In the genomic region with DNA sequence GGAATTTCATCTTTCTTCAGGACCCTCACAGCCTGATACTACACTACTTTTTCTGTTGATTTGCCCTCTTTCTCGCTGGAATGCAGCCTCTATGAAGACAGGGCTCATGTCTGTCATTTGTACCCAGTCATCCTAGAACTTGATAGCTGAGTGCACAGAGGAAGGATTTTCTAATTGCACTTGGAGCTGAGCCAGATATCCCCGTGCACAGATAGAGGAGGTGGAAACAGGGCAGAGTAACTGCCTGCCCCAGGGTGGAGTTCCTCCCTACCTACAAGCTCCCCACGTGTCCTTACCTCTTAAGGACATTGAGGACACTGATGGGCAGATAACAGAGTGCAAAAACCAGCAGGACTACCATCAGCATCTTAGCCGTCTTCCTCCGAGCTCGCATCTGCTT, we compare ENCODE assay signal across 26 mouse cellular contexts. TPM values are rescaled to one million over a fixed set of nuclear protein-coding genes. Genes with fewer than 3 reads are reported as not detected.
DNase-seq lines count a peak whose midpoint lies in the region; ATAC-seq lines count a peak whose summit lies in the region.
"Had no signal": no experiment of that assay in that cellular context is flagged by ENCODE, and none has a peak within 500 bp of the region (broad histone marks: within the 10 kb centered on the region; RNA-seq: fewer than 3 reads in every experiment).

No protein-coding gene starts in this region.

- H3K27ac ChIP-seq in hindbrain, embryonic 10.5 days, result peak overlapping the region; percentile 23; the same call in 1 of the 2 replicates
- H3K27ac ChIP-seq in hindbrain, embryonic 13.5 days, result no peak overlapping the region
- no peak overlapping the region for H3K27ac ChIP-seq in intestine, embryonic 16.5 days (ENCODE audit: low read length)
- H3K27ac ChIP-seq: embryonic facial prominence, embryonic 15.5 days; gastrocnemius, adult 2 months; hindbrain, embryonic 15.5 days had no signal

- no peak for ATAC-seq in hindbrain, embryonic 13.5 days (ENCODE audit: low FRiP score)
- peak; percentile 58 for ATAC-seq in intestine, embryonic 16.5 days
- ATAC-seq: activated CD4-positive, CD25-positive, alpha-beta regulatory T cell, adult 4 months; CD4-positive, CD25-positive, alpha-beta regulatory T cell, adult 4 months; forebrain, embryonic 14.5 days had no signal

- H3K4me3 ChIP-seq in hindbrain, embryonic 10.5 days, result no peak overlapping the region
- no peak overlapping the region for H3K4me3 ChIP-seq in hindbrain, embryonic 13.5 days
- H3K4me3 ChIP-seq in intestine, embryonic 16.5 days (ENCODE audit: low read length), result no peak overlapping the region
- H3K4me3 ChIP-seq: embryonic facial prominence, embryonic 15.5 days; gastrocnemius, adult 2 months; hindbrain, embryonic 15.5 days had no signal

- H3K9ac ChIP-seq in hindbrain, embryonic 13.5 days, result no peak overlapping the region
- H3K9ac ChIP-seq in intestine, embryonic 16.5 days (ENCODE audit: low read depth, low read length), result no peak overlapping the region
- H3K9ac ChIP-seq: embryonic facial prominence, embryonic 15.5 days; hindbrain, embryonic 15.5 days had no signal

- H3K27me3 ChIP-seq in hindbrain, embryonic 10.5 days (ENCODE audit: insufficient read depth, poor library complexity, severe bottlenecking), result peaks cover 34% of the 10 kb centered on the region
- H3K27me3 ChIP-seq in hindbrain, embryonic 13.5 days, result peaks cover 32% of the 10 kb centered on the region
- H3K27me3 ChIP-seq in intestine, embryonic 16.5 days (replicated peaks; ENCODE audit: control insufficient read depth, insufficient read depth, low read length), result 0 out of 2 replicates have a peak, but pooled peaks cover 4% of the 10 kb centered on the region

- H3K36me3 ChIP-seq in hindbrain, embryonic 10.5 days, result 0 out of 2 replicates have a peak, but pooled peaks cover 2% of the 10 kb centered on the region
- H3K36me3 ChIP-seq in hindbrain, embryonic 13.5 days, result no peaks in the 10 kb centered on the region
- H3K36me3 ChIP-seq in intestine, embryonic 16.5 days (ENCODE audit: control insufficient read depth, insufficient read depth, low read length), result no peaks in the 10 kb centered on the region
- H3K36me3 ChIP-seq: hindbrain, embryonic 15.5 days had no signal

- no peaks in the 10 kb centered on the region for H3K9me3 ChIP-seq in hindbrain, embryonic 10.5 days
- no peaks in the 10 kb centered on the region for H3K9me3 ChIP-seq in hindbrain, embryonic 13.5 days
- no peaks in the 10 kb centered on the region for H3K9me3 ChIP-seq in intestine, embryonic 16.5 days (ENCODE audit: control insufficient read depth, low read length)
- H3K9me3 ChIP-seq: embryonic facial prominence, embryonic 15.5 days; hindbrain, embryonic 15.5 days had no signal

- H3K4me1 ChIP-seq in hindbrain, embryonic 10.5 days (replicated peaks), result peaks cover 32% of the 10 kb centered on the region
- H3K4me1 ChIP-seq in hindbrain, embryonic 13.5 days (replicated peaks), result peaks cover 17% of the 10 kb centered on the region
- peaks cover 52% of the 10 kb centered on the region for H3K4me1 ChIP-seq in intestine, embryonic 16.5 days (ENCODE audit: control insufficient read depth, insufficient read depth, low read length)

- no peak for DNase-seq in hindbrain, embryonic 10.5 days (ENCODE audit: low spot score)
- DNase-seq in retina, postnatal 1 day, result peak; percentile 41
- no peak for DNase-seq in retina, embryonic 14.5 days (ENCODE audit: low spot score)
- DNase-seq in frontal cortex, adult 2 months (ENCODE audit: extremely low spot score in 1 of 2, low spot score in 1 of 2), result no peak
- no peak for DNase-seq in right cerebral cortex, postnatal 4 days
- DNase-seq: adrenal gland, adult 8-10 months; adrenal gland, postnatal 25 days; cerebellum, adult 11-12 months; cerebellum, adult 8-10 months; cerebellum, postnatal 10 days; cerebellum, postnatal 36 days; embryo, embryonic 11 days; gastrocnemius, adult 2 months; gastrocnemius, postnatal 14 days; heart, adult 11 months; kidney, adult 11 months had no signal

- H3K4me2 ChIP-seq in hindbrain, embryonic 13.5 days, result no peak overlapping the region
- H3K4me2 ChIP-seq in intestine, embryonic 16.5 days (ENCODE audit: low read depth, low read length), result no peak overlapping the region
- H3K4me2 ChIP-seq: embryonic facial prominence, embryonic 15.5 days; heart, embryonic 11.5 days; hindbrain, embryonic 15.5 days had no signal

- 73% methylated on average over 6 of the region's 6 CpGs for whole genome bisulfite sequencing in hindbrain, embryonic 10.5 days
- 71% methylated on average over 6 of the region's 6 CpGs for WGBS in hindbrain, embryonic 13.5 days
- WGBS in intestine, embryonic 16.5 days, result 45% methylated on average over 6 of the region's 6 CpGs

RNA-seq across cellular contexts. Expression of a gene that starts 5.8 kb away (rescaled TPM):
- 0.81 and 0.85 TPM in 2 replicates for polyA plus RNA-seq in hindbrain, embryonic 10.5 days (2016; fragmentation: Nextera tagmentation; extraction: Ambion mirVana)
- polyA plus RNA-seq in hindbrain, embryonic 13.5 days (2015; fragmentation: Nextera tagmentation; extraction: Ambion mirVana), result 0.60 and 1.0 TPM in 2 replicates
- polyA plus RNA-seq in intestine, embryonic 16.5 days (2015; fragmentation: Nextera tagmentation; extraction: Ambion mirVana), result 0.22 and 0.34 TPM in 2 replicates
- 2.8 and 3.9 TPM in 2 replicates for polyA plus RNA-seq in frontal cortex, adult 2 months (2012; rRNA removed)
- polyA plus RNA-seq: activated CD4-positive, CD25-positive, alpha-beta regulatory T cell, adult 4 months; C2C12; CD4-positive, CD25-positive, alpha-beta regulatory T cell, adult 4 months; embryonic facial prominence, embryonic 15.5 days; heart, postnatal 0 days had no signal

RNA-seq across cellular contexts. Expression of a gene that starts 31.0 kb away (rescaled TPM):
- 76.3 and 83.5 TPM in 2 replicates for polyA plus RNA-seq in hindbrain, embryonic 10.5 days (2016; fragmentation: Nextera tagmentation; extraction: Ambion mirVana)
- polyA plus RNA-seq in hindbrain, embryonic 13.5 days (2015; fragmentation: Nextera tagmentation; extraction: Ambion mirVana), result 65.1 and 65.7 TPM in 2 replicates
- 81.6 and 81.7 TPM in 2 replicates for polyA plus RNA-seq in intestine, embryonic 16.5 days (2015; fragmentation: Nextera tagmentation; extraction: Ambion mirVana)
- polyA plus RNA-seq in frontal cortex, adult 2 months (2012; rRNA removed), result 73.5 and 75.2 TPM in 2 replicates

RNA-seq across cellular contexts. Expression of a gene that starts 41.5 kb away (rescaled TPM):
- 11.6 and 15.1 TPM in 2 replicates for polyA plus RNA-seq in hindbrain, embryonic 10.5 days (2016; fragmentation: Nextera tagmentation; extraction: Ambion mirVana)
- polyA plus RNA-seq in hindbrain, embryonic 13.5 days (2015; fragmentation: Nextera tagmentation; extraction: Ambion mirVana), result 7.5 and 7.6 TPM in 2 replicates
- polyA plus RNA-seq in intestine, embryonic 16.5 days (2015; fragmentation: Nextera tagmentation; extraction: Ambion mirVana), result 78.3 and 80.3 TPM in 2 replicates
- 12.1 and 14.4 TPM in 2 replicates for polyA plus RNA-seq in frontal cortex, adult 2 months (2012; rRNA removed)
- polyA plus RNA-seq: activated CD4-positive, CD25-positive, alpha-beta regulatory T cell, adult 4 months; CD4-positive, CD25-positive, alpha-beta regulatory T cell, adult 4 months had no signal
